Mouse (Mus musculus) lung, postnatal 36 days (tissue): ENCODE results near the gene Gm10337.

Experiments
- DNase-seq: peaks from one replicate; pipeline ENCODE4 v3.0.0; 2022; ENCODE audit warnings: mixed read lengths

The Gm10337 gene

GRCm38 (mm10) chr15:102501084-102501814 is 2.3 kb upstream of the Gm10337 start:
- DNase-seq, result no peak

GRCm38 (mm10) chr15:102502254-102502840 is 1.2 kb upstream of the Gm10337 start:
- no peak for DNase-seq

- DNase-seq, result no peak
Observed at GRCm38 (mm10) chr15:102503924-102504782, 631 bp downstream of the Gm10337 start.

- no peak for DNase-seq
Observed at GRCm38 (mm10) chr15:102505073-102505769, 1.7 kb downstream of the Gm10337 start.

- no peak for DNase-seq
Observed at GRCm38 (mm10) chr15:102505770-102506463, 2.4 kb downstream of the Gm10337 start.

GRCm38 (mm10) chr15:102506464-102506830 is 2.9 kb downstream of the Gm10337 start:
- DNase-seq, result no peak

GRCm38 (mm10) chr15:102506864-102507263 is 3.3 kb downstream of the Gm10337 start:
- DNase-seq, result no peak

- DNase-seq, result no peak
Observed at GRCm38 (mm10) chr15:102507561-102507960, 4.0 kb downstream of the Gm10337 start.

- no peak for DNase-seq
Observed at GRCm38 (mm10) chr15:102508336-102508735, 4.8 kb downstream of the Gm10337 start.

GRCm38 (mm10) chr15:102510110-102510509 is 6.6 kb downstream of the Gm10337 start:
- no peak for DNase-seq

- peak; percentile 88 for DNase-seq
Observed at GRCm38 (mm10) chr15:102510590-102511284, 7.2 kb downstream of the Gm10337 start.

GRCm38 (mm10) chr15:102511285-102511833 is 7.8 kb downstream of the Gm10337 start:
- no peak for DNase-seq

- no peak for DNase-seq
Observed at GRCm38 (mm10) chr15:102512010-102512409, 8.5 kb downstream of the Gm10337 start.

- no peak for DNase-seq
Observed at GRCm38 (mm10) chr15:102512471-102512870, 8.9 kb downstream of the Gm10337 start.

GRCm38 (mm10) chr15:102513004-102513403 is 9.5 kb downstream of the Gm10337 start:
- no peak for DNase-seq

GRCm38 (mm10) chr15:102515261-102515660 is 11.7 kb downstream of the Gm10337 start:
- DNase-seq, result no peak

- DNase-seq, result no peak
Observed at GRCm38 (mm10) chr15:102515791-102516190, 12.3 kb downstream of the Gm10337 start.

- no peak for DNase-seq
Observed at GRCm38 (mm10) chr15:102516293-102516692, 12.8 kb downstream of the Gm10337 start.

- peak; percentile 63 for DNase-seq
Observed at GRCm38 (mm10) chr15:102516728-102517404, 13.3 kb downstream of the Gm10337 start, which contains the start of gene Map3k12. Gene Map3k12 (minus strand): TSS chr15:102517064.

GRCm38 (mm10) chr15:102517631-102517975 is 14.1 kb downstream of the Gm10337 start:
- no peak for DNase-seq
